Mouse (Mus musculus): ENCODE data around the gene Dnttip2. TPM values are rescaled to one million over a fixed set of nuclear protein-coding genes. Genes with fewer than 3 reads are reported as not detected.

Dnttip2 gene
- polyA plus RNA-seq, 2 experiments, result 24.0 to 37.0 TPM

GRCm38 (mm10) chr3:122293954-122294850, 20.0 kb downstream of the Dnttip2 start, which contains the start of gene Bcar3:
Gene Bcar3 (plus strand): TSS chr3:122294136.
- no peak for TF ChIP-seq CTCF (IDR thresholded peaks at IDR 0.05; ENCODE audit: low read depth)
- no peak for TF ChIP-seq EP300 (IDR thresholded peaks at IDR 0.05; ENCODE audit: low read depth)
- 10% methylated on average over 37 of the region's 37 CpGs for WGBS (ENCODE audit: insufficient replicate concordance)
- peak within 1 kb of the TSS; percentile 92 for H3K4me2 ChIP-seq (ENCODE audit: low read depth)
- no peaks in the 10 kb centered on the region; the same call in 1 of the 2 replicates for H3K27me3 ChIP-seq (ENCODE audit: control insufficient read depth, insufficient read depth, low read length)
- no peaks in the 10 kb centered on the region for H3K9me3 ChIP-seq (ENCODE audit: control insufficient read depth, low read length)
- no peak within 1 kb of the TSS for H3K27ac ChIP-seq
- H3K4me3 ChIP-seq (ENCODE audit: insufficient read depth in 1 of 2, low read depth in 2 of 2, low read length in 2 of 2), result peak within 1 kb of the TSS; percentile 79 to 86
- DNase-seq (ENCODE audit: low read depth in 3 of 3, low spot score in 3 of 3), result peak; percentile 67 to 78 (median 68)
- H3K4me1 ChIP-seq (replicated peaks; ENCODE audit: control insufficient read depth in 2 of 2, insufficient read depth in 2 of 2, low read length in 1 of 2), result peaks cover 0 to 12% of the 10 kb centered on the region in 2 experiments; a peak in 2 of 4 replicates
- peak within 1 kb of the TSS; percentile 82 for H3K9ac ChIP-seq (replicated peaks)
- H3K36me3 ChIP-seq (replicated peaks; ENCODE audit: control insufficient read depth, insufficient read depth, low read depth), result no peaks in the 10 kb centered on the region
- ATAC-seq (ENCODE audit: insufficient read depth), result no peak

- TF ChIP-seq CTCF (IDR thresholded peaks at IDR 0.05; ENCODE audit: low read depth) (peak; percentile 85), EP300 (IDR thresholded peaks at IDR 0.05; ENCODE audit: low read depth) (no peak)
- Histone ChIP-seq H3K9me3 (ENCODE audit: control insufficient read depth, low read length) (no peaks in the 10 kb centered on the region), H3K36me3 (replicated peaks; ENCODE audit: control insufficient read depth, insufficient read depth, low read depth) (no peaks in the 10 kb centered on the region), H3K9ac (replicated peaks) (no peak overlapping the region), H3K27ac (no peak overlapping the region), H3K4me1 (replicated peaks; ENCODE audit: control insufficient read depth in 2 of 2, insufficient read depth in 2 of 2, low read length in 1 of 2) (peaks cover 0 to 12% of the 10 kb centered on the region in 2 experiments; a peak in 2 of 4 replicates), H3K4me2 (ENCODE audit: low read depth) (no peak overlapping the region), H3K27me3 (ENCODE audit: control insufficient read depth, insufficient read depth, low read length) (no peaks in the 10 kb centered on the region; the same call in 1 of the 2 replicates), H3K4me3 (ENCODE audit: insufficient read depth in 1 of 2, low read depth in 2 of 2, low read length in 2 of 2) (no peak overlapping the region)
- ATAC-seq (ENCODE audit: insufficient read depth) (peak; percentile 25; the same call in 1 of the 2 replicates), DNase-seq (ENCODE audit: low read depth in 3 of 3, low spot score in 3 of 3) (peak; percentile 31 to 61 (median 48))
- WGBS (ENCODE audit: insufficient replicate concordance), result 3% methylated on average over 5 of the region's 5 CpGs
Observed at GRCm38 (mm10) chr3:122295511-122295910, 21.3 kb downstream of the Dnttip2 start.

GRCm38 (mm10) chr3:122296979-122297378, 22.8 kb downstream of the Dnttip2 start:
- ATAC-seq (ENCODE audit: insufficient read depth), result no peak
- no peak overlapping the region for H3K27ac ChIP-seq
- H3K9ac ChIP-seq (replicated peaks), result no peak overlapping the region
- no peak overlapping the region for H3K4me2 ChIP-seq (ENCODE audit: low read depth)
- TF ChIP-seq CTCF (IDR thresholded peaks at IDR 0.05; ENCODE audit: low read depth), result no peak
- no peak for TF ChIP-seq EP300 (IDR thresholded peaks at IDR 0.05; ENCODE audit: low read depth)
- WGBS (ENCODE audit: insufficient replicate concordance), result 66% methylated on average over 5 of the region's 5 CpGs
- H3K36me3 ChIP-seq (replicated peaks; ENCODE audit: control insufficient read depth, insufficient read depth, low read depth), result no peaks in the 10 kb centered on the region
- H3K27me3 ChIP-seq (ENCODE audit: control insufficient read depth, insufficient read depth, low read length), result no peaks in the 10 kb centered on the region; the same call in 1 of the 2 replicates
- peaks cover 0 to 11% of the 10 kb centered on the region in 2 experiments; a peak in 2 of 4 replicates for H3K4me1 ChIP-seq (replicated peaks; ENCODE audit: control insufficient read depth in 2 of 2, insufficient read depth in 2 of 2, low read length in 1 of 2)
- H3K4me3 ChIP-seq (ENCODE audit: insufficient read depth in 1 of 2, low read depth in 2 of 2, low read length in 2 of 2), result no peak overlapping the region
- DNase-seq (ENCODE audit: low read depth in 3 of 3, low spot score in 3 of 3), result no peak
- H3K9me3 ChIP-seq (ENCODE audit: control insufficient read depth, low read length), result no peaks in the 10 kb centered on the region

- peak; percentile 37; the same call in 1 of the 2 replicates for ATAC-seq (ENCODE audit: insufficient read depth)
- no peaks in the 10 kb centered on the region for H3K27me3 ChIP-seq (ENCODE audit: control insufficient read depth, insufficient read depth, low read length)
- H3K4me3 ChIP-seq (ENCODE audit: insufficient read depth in 1 of 2, low read depth in 2 of 2, low read length in 2 of 2), result no peak overlapping the region
- DNase-seq (ENCODE audit: low read depth in 3 of 3, low spot score in 3 of 3), result no peak
- H3K36me3 ChIP-seq (replicated peaks; ENCODE audit: control insufficient read depth, insufficient read depth, low read depth), result no peaks in the 10 kb centered on the region
- H3K9me3 ChIP-seq (ENCODE audit: control insufficient read depth, low read length), result no peaks in the 10 kb centered on the region
- H3K4me2 ChIP-seq (ENCODE audit: low read depth), result no peak overlapping the region
- H3K4me1 ChIP-seq (replicated peaks; ENCODE audit: control insufficient read depth in 2 of 2, insufficient read depth in 2 of 2, low read length in 1 of 2), result no peaks in the 10 kb centered on the region
- WGBS (ENCODE audit: insufficient replicate concordance), result 46% methylated on average over 9 of the region's 9 CpGs
- H3K9ac ChIP-seq (replicated peaks), result no peak overlapping the region
- TF ChIP-seq EP300 (IDR thresholded peaks at IDR 0.05; ENCODE audit: low read depth) (no peak), CTCF (IDR thresholded peaks at IDR 0.05; ENCODE audit: low read depth) (no peak)
- H3K27ac ChIP-seq, result no peak overlapping the region
Observed at GRCm38 (mm10) chr3:122300983-122301919, 27.1 kb downstream of the Dnttip2 start.
